Mouse (Mus musculus) liver, adult 2 months (tissue): Measurements from ENCODE around the gene Pdgfd. TPM values are rescaled to one million over a fixed set of nuclear protein-coding genes. Genes with fewer than 3 reads are reported as not detected.

ENCODE experiments used
- DNase-seq: peaks from one replicate; pipeline ENCODE4 v3.0.0-alpha.2; 2011; ENCODE audit warnings: low read depth, low spot score; ENCODE audit errors: extremely low read depth
- H3K27ac ChIP-seq: fragments of 200-500 bp; replicated peaks from 2 replicates; pipeline ENCODE4 v1.5.1; 2012; ENCODE audit warnings: low read depth, mild to moderate bottlenecking, control low read depth, inconsistent platforms, low read length; ENCODE audit not compliant: insufficient read depth
- H3K27me3 ChIP-seq: fragments of 200-500 bp; 2 replicates; pipeline ENCODE4 v1.6.1; 2012; ENCODE audit warnings: mild to moderate bottlenecking, moderate library complexity, low read length, inconsistent platforms; ENCODE audit not compliant: control insufficient read depth, insufficient read depth
- H3K36me3 ChIP-seq: fragments of 200-500 bp; 2 replicates; pipeline ENCODE4 v1.6.1; 2012; ENCODE audit warnings: low read length, inconsistent platforms; ENCODE audit not compliant: control insufficient read depth, insufficient read depth
- H3K4me1 ChIP-seq: fragments of 200-500 bp; 2 replicates; pipeline ENCODE4 v1.6.1; 2011; ENCODE audit warnings: low read length; ENCODE audit not compliant: control insufficient read depth, insufficient read depth
- H3K4me3 ChIP-seq: fragments of 200-500 bp; 2 replicates; pipeline ENCODE4 v1.5.1; 2011; ENCODE audit warnings: low read depth, mild to moderate bottlenecking, control low read depth, low read length, moderate library complexity; ENCODE audit not compliant: insufficient read depth
- H3K79me2 ChIP-seq: fragments of 200-500 bp; 2 replicates; pipeline ENCODE4 v1.6.1; 2012; ENCODE audit warnings: inconsistent platforms, mild to moderate bottlenecking, low read length, moderate library complexity; ENCODE audit not compliant: control insufficient read depth, insufficient read depth
- H3K9ac ChIP-seq: fragments of 200-500 bp; 2 replicates; pipeline ENCODE4 v1.6.1; 2012; ENCODE audit warnings: low read depth, mild to moderate bottlenecking, control low read depth, inconsistent platforms, low read length
- CTCF ChIP-seq: fragments of 200-500 bp; IDR thresholded peaks from 2 replicates; pipeline ENCODE4 v1.5.1; 2011; ENCODE audit warnings: low read depth, low read length, control low read depth
- POLR2A ChIP-seq: fragments of 200-500 bp; IDR thresholded peaks from 2 replicates; pipeline ENCODE4 v1.6.1; 2011; ENCODE audit warnings: low read length, control low read depth; ENCODE audit not compliant: insufficient read depth; ENCODE audit errors: extremely low read depth
- WGBS: fragments of 180-500 bp; shearing (Covaris S2); methylation state at CpG from one replicate; pipeline ENCODE4 v1.1.7; 2018; 5-methylcytosine and 5-hydroxymethylcytosine counted together
- polyA plus RNA-seq: library from polyadenylated mRNA; depleted of rRNA; stranded (reverse); fragments of >200 nt; gene quantifications from 2 replicates; pipeline ENCODE4 v1.2.3, GENCODE M21; 2012
- total RNA-seq: library from RNA; depleted of rRNA; stranded (reverse); fragments of >200 nt; gene quantifications from 2 replicates; pipeline ENCODE4 v1.2.3, GENCODE M21; 2014

Pdgfd gene
- total and polyA plus RNA-seq, 2 experiments, result 0.55 to 2.0 TPM

- Histone ChIP-seq H3K36me3 (no peaks in the 10 kb centered on the region), H3K4me1 (no peaks in the 10 kb centered on the region), H3K9ac (no peak overlapping the region), H3K27me3 (no peaks in the 10 kb centered on the region), H3K79me2 (no peaks in the 10 kb centered on the region), H3K4me3 (no peak overlapping the region), H3K27ac (no peak overlapping the region)
- whole genome bisulfite sequencing, result 74% methylated on average over 2 of the region's 2 CpGs
- no peak for TF ChIP-seq POLR2A
- TF ChIP-seq CTCF, result no peak
- DNase-seq, result no peak
These were observed 83.6 kb downstream of the Pdgfd start for GRCm38 (mm10) chr9:6251990-6252389.

GRCm38 (mm10) chr9:6257072-6257471, 88.7 kb downstream of the Pdgfd start:
- no peaks in the 10 kb centered on the region for H3K27me3 ChIP-seq
- H3K36me3 ChIP-seq, result no peaks in the 10 kb centered on the region
- H3K9ac ChIP-seq, result no peak overlapping the region
- no peak overlapping the region for H3K27ac ChIP-seq
- H3K4me3 ChIP-seq, result no peak overlapping the region
- no peak for DNase-seq
- no peaks in the 10 kb centered on the region for H3K79me2 ChIP-seq
- no peak for TF ChIP-seq CTCF
- TF ChIP-seq POLR2A, result no peak
- H3K4me1 ChIP-seq, result no peaks in the 10 kb centered on the region

- Histone ChIP-seq H3K27ac (no peak overlapping the region), H3K9ac (no peak overlapping the region), H3K4me3 (no peak overlapping the region), H3K27me3 (no peaks in the 10 kb centered on the region), H3K36me3 (no peaks in the 10 kb centered on the region), H3K79me2 (no peaks in the 10 kb centered on the region), H3K4me1 (no peaks in the 10 kb centered on the region)
- no peak for DNase-seq
- no peak for TF ChIP-seq POLR2A
- no peak for TF ChIP-seq CTCF
- 84% methylated on average over 2 of the region's 2 CpGs for WGBS
These were observed 96.4 kb downstream of the Pdgfd start for GRCm38 (mm10) chr9:6264820-6265219.

- Histone ChIP-seq H3K27ac (no peak within 1 kb of the TSS), H3K9ac (no peak within 1 kb of the TSS), H3K4me3 (no peak within 1 kb of the TSS), H3K27me3 (no peaks in the 10 kb centered on the region), H3K36me3 (no peaks in the 10 kb centered on the region), H3K79me2 (no peaks in the 10 kb centered on the region), H3K4me1 (no peaks in the 10 kb centered on the region)
- 66% methylated on average over 1 of the region's 1 CpGs for WGBS
- TF ChIP-seq POLR2A, result no peak
- no peak for TF ChIP-seq CTCF
- no peak for DNase-seq
These were observed 101.5 kb downstream of the Pdgfd start, which contains the start of gene Ddi1 for GRCm38 (mm10) chr9:6269796-6270280. Gene Ddi1 (minus strand): TSS chr9:6269846.

GRCm38 (mm10) chr9:6276395-6276794, 108.0 kb downstream of the Pdgfd start:
- 86% methylated on average over 1 of the region's 1 CpGs for WGBS
- Histone ChIP-seq H3K79me2 (no peaks in the 10 kb centered on the region), H3K9ac (no peak overlapping the region), H3K4me1 (no peaks in the 10 kb centered on the region), H3K27ac (no peak overlapping the region), H3K36me3 (no peaks in the 10 kb centered on the region), H3K4me3 (no peak overlapping the region), H3K27me3 (no peaks in the 10 kb centered on the region)
- TF ChIP-seq POLR2A, result no peak
- no peak for TF ChIP-seq CTCF
- no peak for DNase-seq

GRCm38 (mm10) chr9:6277526-6277925, 109.1 kb downstream of the Pdgfd start:
- H3K27ac ChIP-seq, result no peak overlapping the region
- no peaks in the 10 kb centered on the region for H3K27me3 ChIP-seq
- no peak overlapping the region for H3K4me3 ChIP-seq
- H3K79me2 ChIP-seq, result no peaks in the 10 kb centered on the region
- no peaks in the 10 kb centered on the region for H3K36me3 ChIP-seq
- no peak overlapping the region for H3K9ac ChIP-seq
- H3K4me1 ChIP-seq, result no peaks in the 10 kb centered on the region
- DNase-seq, result no peak
- TF ChIP-seq POLR2A (no peak), CTCF (no peak)
